Mouse (Mus musculus): ENCODE data around the gene Usp28.

Gene Usp28

DNA sequence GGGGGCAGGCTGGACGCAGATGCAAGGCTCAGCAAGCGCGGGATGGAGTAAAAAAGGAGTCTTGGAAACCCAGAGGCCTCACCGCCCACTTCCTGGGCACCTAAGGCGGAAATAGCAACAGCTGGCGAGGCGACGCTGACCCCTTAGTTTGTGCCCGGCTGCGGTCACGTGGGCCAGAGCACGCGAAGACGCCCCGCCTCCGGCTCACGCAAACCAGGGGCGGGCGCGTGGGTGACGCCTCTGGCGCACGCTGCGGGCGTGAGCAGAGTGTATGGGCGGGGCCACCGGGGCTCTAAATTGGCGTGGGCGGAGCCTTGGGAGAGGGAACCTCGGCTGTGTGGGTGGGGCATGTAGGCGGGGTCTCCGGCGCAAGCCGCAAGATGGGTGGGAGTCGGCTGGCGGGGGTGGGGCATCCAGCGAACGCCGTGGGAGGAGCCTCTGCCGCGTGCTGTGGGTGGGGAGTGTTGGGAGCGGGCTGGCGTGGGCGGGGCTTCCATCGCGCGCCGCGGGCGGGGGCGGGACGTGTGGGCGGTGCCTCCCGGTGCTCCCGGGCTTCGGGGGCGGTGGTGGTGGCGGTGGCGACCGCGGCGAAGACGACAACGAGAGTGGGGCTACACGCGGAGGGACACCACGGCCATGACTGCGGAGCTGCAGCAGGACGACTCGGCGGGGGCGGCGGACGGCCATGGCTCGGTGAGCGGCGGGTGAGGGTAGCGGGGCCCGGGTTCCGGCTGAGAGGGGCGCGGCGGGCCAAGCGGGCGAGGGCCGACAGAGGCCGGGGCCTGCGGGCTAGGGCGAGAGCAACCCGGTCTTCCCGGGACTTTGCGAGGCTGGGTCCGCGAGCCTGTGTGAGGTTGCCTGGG lies at the start of gene Usp28:
Gene Usp28, plus strand, starts transcription at position 531 of the 863 bp plus-strand sequence.
- peak; percentile 99 for DNase-seq (ENCODE audit: low read depth, low spot score)

DNA sequence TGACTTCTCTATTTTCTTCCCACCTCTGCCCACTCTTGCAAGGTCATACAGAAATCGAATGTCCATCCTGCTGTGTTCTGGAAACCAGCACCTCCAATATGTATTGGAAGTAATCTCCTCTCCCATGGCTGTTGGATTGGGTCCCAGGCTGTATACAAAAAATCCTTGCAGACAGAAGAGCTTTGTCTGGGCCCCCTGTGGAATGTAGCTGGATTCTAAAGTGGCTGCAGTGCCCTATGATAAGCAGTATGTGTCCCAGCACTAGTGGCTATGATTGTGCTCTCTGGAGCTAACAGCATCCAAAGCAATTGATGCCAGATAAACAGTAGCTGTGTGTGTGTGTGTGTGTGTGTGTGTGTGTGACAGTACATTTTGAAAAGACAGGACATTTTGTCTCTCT lies 42.8 kb upstream of the Usp28 start:
- DNase-seq (ENCODE audit: low read depth, low spot score), result no peak

DNA sequence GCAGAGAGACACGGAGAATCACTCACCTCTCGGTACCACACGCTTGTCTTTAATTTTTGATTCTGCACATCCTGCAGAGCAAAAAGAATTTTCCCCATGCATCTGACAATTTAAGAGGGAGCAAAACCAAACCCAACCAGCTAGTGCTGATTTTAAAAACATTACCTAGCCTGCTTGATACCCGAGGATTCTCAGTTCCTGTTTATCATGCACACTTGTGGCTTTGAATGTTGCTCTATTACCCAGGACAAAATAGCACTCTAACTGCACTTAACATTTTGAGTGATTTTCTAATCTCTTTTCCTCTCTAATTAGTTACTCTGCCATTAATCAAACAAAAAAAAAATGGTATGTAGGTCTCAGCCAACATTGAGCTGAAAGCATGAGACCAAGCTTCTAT lies 37.6 kb upstream of the Usp28 start:
- DNase-seq (ENCODE audit: low read depth, low spot score), result no peak

DNA sequence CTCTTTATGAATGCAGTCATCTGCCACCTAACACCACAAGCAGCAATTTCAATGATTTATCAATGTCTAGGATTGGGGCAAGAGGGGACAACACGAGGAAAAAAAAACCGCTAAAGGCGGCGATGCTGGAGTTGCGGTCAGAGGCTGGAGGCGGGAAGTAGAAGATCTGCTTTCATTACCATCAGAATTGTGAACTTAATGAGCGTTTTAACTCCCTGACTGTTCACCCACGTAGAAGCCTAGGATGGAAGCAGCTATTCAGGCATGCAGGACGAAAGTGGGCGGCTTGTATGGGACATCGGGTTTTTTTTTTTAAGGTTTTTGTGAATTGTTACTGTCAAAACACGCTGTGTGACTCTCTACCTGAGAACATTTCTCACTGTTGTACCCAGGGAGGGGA lies 23.9 kb upstream of the Usp28 start:
- no peak for DNase-seq (ENCODE audit: low read depth, low spot score)

DNA sequence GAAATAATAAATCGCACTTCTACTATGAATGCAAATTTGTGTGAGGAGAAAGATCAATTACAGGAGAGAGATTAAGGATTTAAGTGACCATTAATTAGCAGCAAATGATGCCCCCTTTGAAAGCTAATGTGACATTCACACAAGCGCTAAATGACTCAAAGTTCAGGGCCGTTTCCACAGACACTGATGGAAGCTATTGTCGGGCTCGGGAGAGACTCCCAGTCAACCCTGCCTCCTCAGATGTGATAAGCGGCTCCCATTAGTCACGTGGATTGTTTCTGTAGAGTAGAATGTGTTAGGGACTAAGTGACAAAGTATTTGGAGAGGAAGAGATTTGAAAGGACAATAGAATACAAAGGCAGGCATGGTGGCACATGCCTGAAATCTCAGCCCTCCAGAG lies 23.0 kb upstream of the Usp28 start:
- DNase-seq (ENCODE audit: low read depth, low spot score), result no peak

DNA sequence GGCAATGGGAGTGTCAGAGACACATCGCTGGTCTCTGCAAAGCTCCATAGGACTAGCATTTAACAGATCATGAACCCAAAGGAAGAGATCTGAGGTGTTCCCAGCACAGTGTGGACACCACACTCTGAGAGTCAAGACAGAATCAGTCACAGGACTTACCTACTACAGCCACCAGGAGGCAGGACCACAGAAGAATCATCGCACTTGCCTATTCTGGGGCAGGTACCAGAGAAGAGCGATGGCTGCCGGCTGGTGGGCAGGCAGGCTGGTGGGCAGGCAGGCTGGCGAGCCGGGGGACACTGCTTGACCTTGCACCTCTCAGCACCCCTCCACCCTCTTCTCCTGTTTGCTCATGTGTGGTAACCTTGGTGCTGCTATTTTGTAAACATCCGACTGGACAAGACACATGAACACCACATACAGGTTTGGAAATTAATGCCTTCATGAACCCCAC lies 20.6 kb upstream of the Usp28 start, which contains the start of gene Htr3b:
Gene Htr3b, minus strand, starts transcription at position 404 of the 454 bp plus-strand sequence.
- DNase-seq (ENCODE audit: low read depth, low spot score), result peak; percentile 61

DNA sequence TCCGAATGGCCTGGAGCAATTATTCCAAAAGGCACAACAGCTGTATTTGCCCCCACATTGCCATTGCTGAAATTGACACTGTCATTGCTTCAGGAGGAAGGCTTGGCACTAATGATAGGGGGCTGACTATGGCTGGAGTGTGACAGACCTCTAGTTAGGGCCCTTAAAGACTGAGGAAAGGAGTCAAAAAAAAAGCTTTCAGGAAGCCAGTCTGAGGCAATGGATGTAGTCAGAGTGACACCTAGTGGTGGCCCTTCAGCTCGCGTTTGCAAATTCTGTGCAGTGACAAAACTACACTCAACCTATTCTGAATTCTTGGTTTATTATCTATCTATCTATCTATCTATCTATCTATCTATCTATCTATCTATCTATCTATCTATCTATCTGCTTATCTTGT lies 12.7 kb upstream of the Usp28 start:
- peak; percentile 74 for DNase-seq (ENCODE audit: low read depth, low spot score)

DNA sequence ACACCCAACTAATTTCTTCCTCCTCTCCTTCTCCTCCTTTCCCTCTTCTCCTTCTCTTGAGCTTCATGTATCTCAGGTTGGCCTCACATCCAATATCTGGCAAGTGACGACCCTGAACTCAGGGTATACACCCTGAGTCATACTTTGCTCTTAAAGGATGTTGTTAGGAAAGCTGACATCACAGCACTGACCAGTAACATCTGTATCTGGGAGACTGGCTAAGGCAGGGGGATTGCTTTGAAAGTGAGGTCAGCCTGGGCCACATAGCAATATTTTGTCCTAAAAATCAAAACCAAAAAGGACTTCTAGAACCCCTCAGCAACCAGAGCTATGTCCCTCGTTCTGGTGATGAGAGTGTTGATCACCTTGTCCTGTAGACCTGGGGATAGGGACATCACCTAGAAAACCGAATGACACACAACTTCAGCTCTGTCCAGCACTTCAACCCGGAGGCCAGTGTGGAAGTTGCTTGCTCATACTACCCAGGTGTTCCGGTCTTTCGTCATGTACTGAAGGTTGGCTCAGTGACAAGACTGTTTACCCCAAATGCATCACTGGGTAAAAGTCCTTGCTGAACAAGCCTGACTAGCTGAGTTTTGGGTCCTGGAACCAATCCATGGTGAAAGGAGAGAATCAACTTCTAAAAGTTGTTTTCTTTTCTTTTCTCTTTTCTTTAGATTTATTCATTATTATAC lies 8.4 kb upstream of the Usp28 start:
- DNase-seq (ENCODE audit: low read depth, low spot score), result no peak

DNA sequence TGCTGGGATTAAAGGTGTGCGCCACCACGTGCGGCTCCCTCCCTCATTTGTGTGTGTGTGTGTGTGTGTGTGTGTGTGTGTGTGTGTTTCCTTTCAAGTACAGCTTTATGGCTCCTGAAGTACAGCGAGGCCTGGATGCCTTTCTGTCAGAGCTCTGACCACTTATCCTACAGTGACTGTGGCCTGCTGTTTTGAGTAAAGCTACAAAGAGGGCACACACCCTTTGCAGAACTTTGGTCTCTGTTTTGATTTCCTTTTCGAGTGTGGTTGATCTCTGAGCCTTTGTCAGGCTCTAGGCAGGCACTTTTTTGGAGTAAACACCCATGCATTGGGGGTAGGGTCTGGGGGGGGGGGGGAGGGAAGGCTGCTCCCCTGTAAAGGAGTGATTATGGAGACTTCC lies 4.8 kb upstream of the Usp28 start:
- peak; percentile 29 for DNase-seq (ENCODE audit: low read depth, low spot score)

DNA sequence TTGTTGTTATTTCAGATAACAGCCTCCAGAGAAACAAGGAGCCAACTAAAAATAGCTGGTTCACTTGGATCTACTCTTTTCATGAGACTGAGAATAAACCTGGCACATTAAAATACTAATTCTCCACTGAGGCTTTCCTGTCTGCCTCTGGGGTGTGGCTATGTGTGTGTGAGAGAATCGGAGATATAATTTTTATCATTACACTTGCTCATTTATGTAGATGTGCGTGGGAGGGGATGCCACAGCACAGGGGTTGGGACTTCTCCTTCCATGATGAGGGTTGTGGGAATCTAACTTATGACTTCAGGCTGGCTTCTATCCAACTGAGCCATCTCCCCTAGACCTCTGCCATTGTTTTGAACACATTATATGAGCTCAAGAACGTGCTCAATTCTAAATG lies 4.4 kb upstream of the Usp28 start:
- peak; percentile 41 for DNase-seq (ENCODE audit: low read depth, low spot score)

DNA sequence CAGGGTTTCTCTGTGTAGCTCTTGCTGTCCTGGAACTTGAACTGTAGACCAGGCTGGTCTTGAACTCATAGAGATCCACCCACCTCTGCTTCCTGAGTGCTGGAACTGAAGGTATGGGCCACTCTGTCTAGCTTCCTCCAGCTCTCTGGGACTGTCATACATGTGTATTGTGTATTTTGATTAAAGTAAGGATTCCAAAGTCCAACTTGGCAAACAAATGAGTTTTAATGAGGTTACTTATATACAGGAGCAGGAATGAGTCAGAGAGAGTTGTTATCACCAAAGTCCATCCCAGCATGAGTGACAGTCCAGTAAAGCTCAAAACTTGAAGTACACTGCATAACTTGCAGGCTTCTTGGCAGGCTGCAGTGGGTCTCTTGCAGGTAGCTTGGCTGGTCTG lies 3.3 kb upstream of the Usp28 start:
- no peak for DNase-seq (ENCODE audit: low read depth, low spot score)

DNA sequence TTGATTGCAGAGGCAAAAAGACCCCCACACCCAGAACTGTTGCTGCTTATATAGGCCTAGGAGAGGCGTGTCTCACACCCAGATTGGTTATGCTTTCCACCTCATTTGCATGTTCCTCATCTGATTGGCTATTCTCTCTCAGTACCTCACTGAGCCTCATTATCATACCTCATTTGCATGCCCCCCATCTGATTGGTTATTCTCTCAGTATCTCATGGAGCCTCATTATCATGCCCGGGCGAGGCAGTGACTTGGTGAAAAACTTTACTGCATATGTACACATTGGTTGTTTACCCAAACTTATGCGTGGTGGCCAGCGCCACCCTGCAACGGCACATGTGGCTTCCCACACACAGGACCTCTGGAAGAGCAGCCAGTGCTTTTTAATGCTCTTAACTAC lies 1.4 kb upstream of the Usp28 start:
- peak; percentile 27 for DNase-seq (ENCODE audit: low read depth, low spot score)

DNA sequence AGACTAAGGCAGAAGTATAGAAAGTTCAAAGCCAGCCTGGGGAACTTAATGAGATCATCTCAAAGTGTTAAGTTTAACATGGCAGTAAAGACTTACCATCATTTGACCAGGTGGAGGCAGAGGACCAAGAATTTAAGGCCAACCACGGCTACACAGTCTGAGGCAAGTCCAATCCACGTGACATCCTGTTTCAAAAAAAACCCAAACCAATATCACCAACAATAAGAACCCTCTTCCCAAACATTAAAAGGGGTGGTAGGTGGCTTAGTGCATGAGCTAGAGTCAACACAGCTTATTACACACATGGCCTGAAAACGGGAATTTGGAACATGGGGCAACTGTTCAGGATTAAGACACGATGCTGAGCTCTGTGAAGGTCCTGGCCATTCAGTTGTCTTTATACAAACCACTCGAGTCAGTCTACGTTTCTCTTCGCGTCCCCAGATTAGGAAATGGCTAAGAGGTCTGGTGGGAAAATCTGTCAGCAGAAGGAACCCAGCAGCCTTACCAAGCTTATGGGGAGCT lies 793 bp upstream of the Usp28 start:
- peak; percentile 58 for DNase-seq (ENCODE audit: low read depth, low spot score)

DNA sequence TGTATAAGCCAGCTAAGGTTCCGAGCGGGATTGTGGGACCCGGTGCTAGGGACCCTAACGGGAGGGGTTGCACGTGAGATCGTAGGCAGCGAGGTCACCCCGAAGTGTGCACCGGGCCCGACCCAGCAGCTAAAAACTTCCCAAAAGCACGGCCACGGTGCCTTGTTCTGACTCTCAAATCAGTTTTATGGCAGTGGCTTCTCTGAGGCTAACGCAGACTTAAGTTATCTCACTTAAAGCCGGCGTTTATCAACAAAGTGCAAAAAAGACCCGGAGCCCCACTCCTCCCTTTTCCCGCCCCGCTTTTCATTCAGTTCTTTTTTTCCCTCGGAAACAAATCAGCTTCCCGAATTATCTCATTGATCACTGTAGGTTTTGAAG lies 523 bp downstream of the Usp28 start:
- DNase-seq (ENCODE audit: low read depth, low spot score), result no peak

DNA sequence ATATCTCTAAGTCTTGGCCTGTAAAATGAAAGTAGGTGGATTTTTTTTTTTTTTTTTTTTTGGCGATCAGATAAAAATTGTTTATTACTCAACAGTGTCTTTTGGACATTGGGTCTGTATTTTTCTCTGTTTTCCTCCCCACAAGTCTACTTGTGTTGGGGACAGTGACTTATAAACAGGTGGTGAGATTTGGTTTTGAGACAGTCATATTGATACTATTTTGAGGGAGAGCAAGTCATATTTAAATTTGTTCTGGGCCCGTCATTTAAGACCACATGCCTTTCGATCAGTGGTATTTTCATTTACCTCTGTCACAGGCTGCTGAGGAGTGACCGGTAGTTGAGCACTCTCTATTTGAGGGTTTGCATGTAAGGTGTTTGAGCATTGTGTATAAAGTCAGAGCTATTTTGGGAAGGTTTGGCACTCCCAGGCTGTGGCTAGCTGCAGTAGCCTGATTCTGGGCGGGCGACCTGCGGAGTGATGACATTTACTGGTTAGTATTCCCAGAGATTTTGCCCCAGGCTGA lies 1.5 kb downstream of the Usp28 start:
- DNase-seq (ENCODE audit: low read depth, low spot score), result peak; percentile 29

DNA sequence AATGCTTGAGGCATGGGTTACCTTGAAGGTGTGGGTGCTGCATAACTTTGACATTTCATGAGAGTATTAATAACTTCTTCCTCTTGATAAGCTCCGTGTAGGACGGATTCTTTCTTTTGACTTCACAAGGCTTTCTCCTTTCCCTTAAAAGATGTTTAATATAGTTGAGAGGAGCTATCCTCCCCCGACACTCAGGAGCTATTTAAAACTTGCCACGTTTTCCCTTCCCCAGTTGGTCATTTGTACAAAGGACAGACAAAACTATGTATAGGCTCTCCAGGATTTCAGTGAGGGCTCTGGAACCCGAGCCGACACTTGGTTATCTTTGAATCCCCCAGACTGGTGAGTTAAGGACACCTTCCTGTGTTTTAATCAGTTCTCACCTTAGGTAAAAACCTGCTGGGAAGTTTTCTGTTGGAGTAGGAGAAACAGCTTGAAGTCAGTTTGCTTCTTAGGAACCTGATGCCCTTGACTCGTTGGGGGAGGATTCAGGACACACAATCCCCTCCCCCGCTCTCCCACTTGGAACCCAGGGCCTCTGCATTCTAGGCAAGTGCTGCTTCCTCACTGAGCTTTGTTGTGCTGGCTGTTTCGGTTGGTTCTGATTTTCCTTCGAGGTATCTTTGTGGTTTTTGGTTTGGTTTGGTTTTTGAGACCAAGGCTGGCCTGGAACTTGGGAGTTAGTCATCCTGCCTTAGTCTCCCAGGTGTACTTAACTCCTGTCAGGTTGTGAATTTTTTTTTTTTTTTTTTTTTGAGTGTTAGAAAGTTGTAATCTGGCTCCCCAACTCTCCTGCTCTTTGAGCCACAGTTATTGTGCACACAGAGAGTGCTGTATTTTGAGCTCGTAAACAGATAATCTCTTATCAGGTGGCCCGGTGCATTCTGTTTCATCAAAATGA lies 2.3 kb downstream of the Usp28 start:
- DNase-seq (ENCODE audit: low read depth, low spot score), result no peak

DNA sequence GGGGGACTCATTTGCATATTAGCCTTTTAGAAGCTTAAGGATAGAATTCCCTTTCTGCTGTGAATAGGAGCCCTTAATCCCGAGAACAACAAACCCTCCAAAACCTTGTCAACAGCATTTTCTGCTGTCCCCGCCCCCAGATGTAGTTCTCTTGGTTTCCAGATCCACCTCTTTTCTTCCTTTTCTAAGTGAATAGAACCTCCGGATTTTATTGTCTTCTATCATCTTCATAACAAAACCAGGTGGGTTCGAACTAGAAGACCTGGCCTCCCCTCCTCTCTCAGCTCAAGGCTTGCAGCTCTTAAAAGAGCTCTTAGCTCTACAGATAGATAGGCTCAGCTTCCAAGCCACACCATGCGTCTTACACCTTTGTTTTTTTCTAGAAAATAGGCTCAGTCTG lies 6.5 kb downstream of the Usp28 start:
- DNase-seq (ENCODE audit: low read depth, low spot score), result no peak

DNA sequence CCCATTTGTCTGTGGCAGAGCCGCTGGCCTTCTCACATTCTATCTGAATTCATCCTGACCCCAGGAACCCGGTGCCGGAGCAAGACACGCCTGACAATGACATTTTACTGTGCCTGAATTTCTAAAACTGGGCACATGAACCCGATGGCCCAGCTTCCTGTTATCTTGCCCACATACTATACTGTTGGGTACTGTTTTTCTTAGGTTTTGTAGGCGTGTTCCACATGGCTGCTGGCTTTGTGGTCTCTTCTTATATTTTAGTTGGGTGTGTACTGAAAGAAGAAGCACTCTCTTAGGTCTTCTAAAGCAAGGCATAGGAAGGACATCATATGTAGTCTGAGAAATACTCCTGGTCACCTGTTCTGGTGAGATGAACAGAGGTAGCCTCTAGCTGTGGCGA lies 9.6 kb downstream of the Usp28 start:
- no peak for DNase-seq (ENCODE audit: low read depth, low spot score)

DNA sequence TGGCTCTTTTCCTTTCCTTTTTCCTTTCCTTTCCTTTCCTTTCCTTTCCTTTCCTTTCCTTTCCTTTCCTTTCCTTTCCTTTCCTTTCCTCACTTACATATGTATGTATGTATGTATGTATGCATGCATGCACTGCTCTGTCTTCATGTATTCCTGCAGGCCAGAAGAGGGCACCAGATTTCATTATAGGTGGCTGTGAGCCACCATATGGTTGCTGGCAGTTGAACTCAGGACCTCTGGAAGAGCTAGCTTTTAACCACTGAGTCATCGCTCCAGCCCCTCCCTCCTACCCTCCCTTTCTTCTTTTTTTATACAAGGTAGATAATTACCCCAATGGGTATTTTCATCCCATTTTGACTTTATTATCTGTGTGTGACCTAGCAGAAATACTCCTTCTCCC lies 10.6 kb downstream of the Usp28 start:
- no peak for DNase-seq (ENCODE audit: low read depth, low spot score)

DNA sequence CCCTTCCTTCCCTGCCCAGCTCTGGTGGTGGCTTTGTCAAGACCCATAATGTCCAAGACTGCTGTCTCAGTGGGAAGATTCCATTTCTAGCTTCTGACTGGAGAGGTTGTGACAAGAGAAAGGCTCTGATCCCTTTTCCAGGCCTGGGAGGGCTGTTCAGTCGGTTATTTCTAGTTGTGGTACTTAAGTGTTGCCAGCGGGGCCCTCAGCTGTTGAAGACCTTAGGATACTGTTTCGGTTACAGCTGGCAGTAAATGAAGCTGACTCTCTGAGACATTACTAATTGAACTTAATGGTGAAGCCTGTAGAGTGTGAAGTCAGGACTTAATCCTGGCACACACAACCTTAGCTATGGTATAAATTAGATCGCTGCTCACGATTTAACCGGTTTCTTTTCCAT lies 14.1 kb downstream of the Usp28 start:
- DNase-seq (ENCODE audit: low read depth, low spot score), result no peak

DNA sequence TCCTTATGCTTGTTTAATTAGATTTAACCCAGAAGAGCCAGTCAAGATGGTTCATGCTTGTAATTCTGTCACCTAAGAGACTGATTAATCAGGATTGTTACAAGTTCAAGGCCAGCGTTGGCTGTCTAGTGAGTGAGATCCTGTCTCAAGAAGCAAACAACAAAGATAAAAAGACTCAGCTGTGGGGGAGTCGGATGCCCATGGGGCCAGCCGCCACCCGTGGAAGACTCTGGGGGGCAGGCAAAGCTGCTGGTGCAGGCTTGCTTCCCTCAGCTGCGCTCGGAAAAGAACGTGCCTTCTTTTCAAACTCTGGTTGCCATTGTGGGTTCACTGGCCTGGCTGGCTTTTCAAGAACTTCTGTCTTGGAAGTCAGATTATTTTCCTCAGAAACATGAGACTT lies 30.6 kb downstream of the Usp28 start:
- DNase-seq (ENCODE audit: low read depth, low spot score), result no peak

DNA sequence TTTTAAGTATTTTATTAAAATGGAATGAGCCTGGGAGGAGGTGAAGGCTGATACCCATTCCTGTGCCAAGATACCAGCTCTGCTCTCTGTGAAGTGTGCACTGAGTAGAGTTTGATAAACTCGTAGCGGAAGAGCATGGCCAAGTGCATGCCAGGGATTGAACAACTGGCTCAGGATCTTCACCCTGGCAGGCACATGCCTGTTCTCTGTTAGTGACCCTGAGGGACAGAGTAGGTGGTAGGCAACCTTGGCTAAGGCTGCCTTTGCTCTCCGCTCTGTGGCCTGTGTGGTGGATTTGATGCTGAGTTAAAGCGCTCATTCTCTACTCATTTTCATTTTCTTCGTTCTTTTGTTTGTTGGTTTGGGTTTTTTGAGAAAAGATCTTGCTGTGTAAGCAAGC lies 36.1 kb downstream of the Usp28 start:
- DNase-seq (ENCODE audit: low read depth, low spot score), result no peak
